Mouse (Mus musculus) forebrain, embryonic 12.5 days (tissue): ENCODE results near the gene Lck. TPM values are rescaled to one million over a fixed set of nuclear protein-coding genes. Genes with fewer than 3 reads are reported as not detected.

Experiments used
- ATAC-seq: fragments of 200-750 bp; cut with Nextera tagmentation; 2 replicates; pipeline ENCODE4 v1.8.0; 2017; ENCODE audit warnings: moderate TSS enrichment; ENCODE audit not compliant: low FRiP score
- H3K27ac ChIP-seq: fragments of 300-500 bp; sonication (generic); 2 replicates; pipeline ENCODE4 v1.5.1; 2016; ENCODE audit warnings: mild to moderate bottlenecking
- H3K27me3 ChIP-seq: fragments of 300-500 bp; sonication (generic); 2 replicates; pipeline ENCODE4 v1.6.1; 2016; ENCODE audit warnings: mild to moderate bottlenecking
- H3K36me3 ChIP-seq: fragments of 300-500 bp; sonication (generic); replicated peaks from 2 replicates; pipeline ENCODE4 v1.6.1; 2016; ENCODE audit warnings: mild to moderate bottlenecking
- H3K4me1 ChIP-seq: fragments of 300-500 bp; sonication (generic); 2 replicates; pipeline ENCODE4 v1.6.1; 2016
- H3K4me2 ChIP-seq: fragments of 300-500 bp; sonication (generic); 2 replicates; pipeline ENCODE4 v1.6.1; 2016; ENCODE audit warnings: mild to moderate bottlenecking, moderate library complexity
- H3K4me3 ChIP-seq: fragments of 300-500 bp; sonication (generic); replicated peaks from 2 replicates; pipeline ENCODE4 v1.5.1; 2016; ENCODE audit warnings: mild to moderate bottlenecking
- H3K9ac ChIP-seq: fragments of 300-500 bp; sonication (generic); 2 replicates; pipeline ENCODE4 v1.6.1; 2016; ENCODE audit warnings: mild to moderate bottlenecking
- H3K9me3 ChIP-seq: fragments of 300-500 bp; sonication (generic); 2 replicates; pipeline ENCODE4 v1.6.1; 2016
- WGBS: fragments of 180-500 bp; shearing (Covaris S2); methylation state at CpG from one replicate; pipeline ENCODE4 v1.1.7; 2016; 5-methylcytosine and 5-hydroxymethylcytosine counted together
- polyA plus RNA-seq: library from polyadenylated mRNA; unstranded; fragments of >200 nt; fragmentation: Nextera tagmentation; extraction: Ambion mirVana; gene quantifications from 2 replicates; pipeline ENCODE4 v1.2.1, GENCODE M21; 2016

The Lck gene
- polyA plus RNA-seq, 1 experiment from 2014 or later, result 9.0 TPM

GRCm38 (mm10) chr4:129610472-129610871, 37.0 kb upstream of the Lck start:
- 79% methylated on average over 4 of the region's 4 CpGs for WGBS
- Histone ChIP-seq H3K36me3 (peaks cover 42% of the 10 kb centered on the region), H3K9ac (no peak overlapping the region), H3K4me1 (peaks cover 6% of the 10 kb centered on the region), H3K4me3 (no peak overlapping the region), H3K27me3 (no peaks in the 10 kb centered on the region), H3K4me2 (no peak overlapping the region), H3K27ac (no peak overlapping the region), H3K9me3 (no peaks in the 10 kb centered on the region)
- ATAC-seq, result no peak

DNA sequence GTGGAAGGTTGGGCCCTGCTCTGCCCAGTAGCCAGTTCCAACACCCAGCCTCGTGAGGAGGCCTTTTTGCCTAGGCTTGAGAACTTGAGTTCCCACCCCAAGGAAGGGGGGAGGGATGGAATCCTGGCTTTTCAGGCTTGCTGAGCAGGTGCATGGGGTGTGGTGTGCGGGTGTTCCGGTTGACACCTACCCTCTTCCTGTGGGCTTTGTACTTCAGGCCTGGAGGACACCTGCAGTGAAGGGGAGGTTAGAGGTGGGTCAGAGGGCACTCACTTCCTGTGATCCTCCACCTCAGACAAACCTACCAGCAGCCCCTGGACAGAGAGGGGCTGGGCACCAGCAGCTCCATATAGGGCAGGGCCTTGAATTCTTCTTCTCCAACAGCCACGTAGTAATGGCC, 36.6 kb upstream of the Lck start:
- peaks cover 6% of the 10 kb centered on the region for H3K4me1 ChIP-seq
- WGBS, result 81% methylated on average over 4 of the region's 4 CpGs
- no peak for ATAC-seq
- H3K9me3 ChIP-seq, result no peaks in the 10 kb centered on the region
- no peaks in the 10 kb centered on the region for H3K27me3 ChIP-seq
- no peak overlapping the region for H3K9ac ChIP-seq
- H3K4me3 ChIP-seq, result no peak overlapping the region
- no peak overlapping the region for H3K4me2 ChIP-seq
- H3K27ac ChIP-seq, result no peak overlapping the region
- H3K36me3 ChIP-seq, result peaks cover 44% of the 10 kb centered on the region

DNA sequence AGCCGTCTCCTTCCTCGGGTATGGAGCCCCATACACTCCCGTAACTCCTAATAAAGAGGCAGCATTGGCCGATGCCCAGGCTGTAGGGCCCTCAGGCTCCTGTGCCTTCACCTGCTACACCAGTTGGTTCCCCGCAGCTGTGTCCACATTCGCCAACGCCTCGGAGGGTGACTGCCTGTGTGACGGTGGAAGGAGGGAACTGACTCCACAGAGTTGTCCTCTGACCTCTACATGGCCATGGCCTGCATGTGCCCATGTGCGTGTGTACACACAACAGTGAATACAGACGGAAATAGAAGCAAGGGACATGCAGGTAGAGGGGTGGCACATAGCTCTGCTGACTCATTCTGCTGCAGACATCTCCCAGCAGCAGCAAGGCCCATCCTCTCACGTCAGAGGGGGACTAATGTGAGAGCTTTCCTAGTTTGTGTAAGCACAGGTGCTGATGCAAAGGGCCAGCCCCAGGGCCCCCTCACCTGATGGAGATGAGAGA, 35.7 kb upstream of the Lck start:
- Histone ChIP-seq H3K36me3 (peaks cover 53% of the 10 kb centered on the region), H3K4me3 (no peak overlapping the region), H3K27me3 (no peaks in the 10 kb centered on the region), H3K4me1 (peaks cover 6% of the 10 kb centered on the region), H3K9ac (no peak overlapping the region), H3K4me2 (no peak overlapping the region), H3K27ac (no peak overlapping the region), H3K9me3 (no peaks in the 10 kb centered on the region)
- no peak for ATAC-seq
- WGBS, result 83% methylated on average over 12 of the region's 12 CpGs

DNA sequence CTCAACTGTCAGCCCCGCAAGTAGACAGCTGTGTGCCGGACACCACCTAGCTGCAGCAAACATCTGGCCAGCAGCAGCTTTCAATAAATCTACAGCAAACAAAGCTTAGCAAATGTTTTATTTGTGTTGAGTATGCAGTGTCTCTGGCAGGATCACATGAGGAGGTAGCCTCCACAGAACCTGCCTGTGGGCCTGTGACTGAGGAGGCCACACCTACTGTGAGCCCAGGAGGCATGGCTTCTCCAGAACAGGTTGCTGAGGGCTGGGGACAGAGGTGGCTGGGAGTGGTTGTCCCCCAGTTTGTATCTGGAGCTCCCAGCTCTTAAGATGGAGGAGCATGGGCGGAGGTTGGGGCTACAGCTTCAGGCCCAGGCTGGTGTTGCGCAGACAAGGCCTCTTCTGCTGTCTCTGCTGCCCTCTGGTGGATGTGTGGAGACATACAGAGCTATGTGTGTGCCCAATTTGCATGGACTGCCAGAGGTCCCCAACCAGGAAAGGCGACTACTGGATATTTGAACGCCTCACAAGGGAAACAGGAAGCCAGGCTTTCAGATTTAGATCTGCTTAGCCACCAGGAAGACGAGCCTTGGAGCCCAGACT, 35.1 kb upstream of the Lck start:
- no peak overlapping the region for H3K4me2 ChIP-seq
- H3K27me3 ChIP-seq, result no peaks in the 10 kb centered on the region
- H3K9me3 ChIP-seq, result no peaks in the 10 kb centered on the region
- 37% methylated on average over 7 of the region's 7 CpGs for WGBS
- peak; percentile 75; the same call in 1 of the 2 replicates for ATAC-seq
- no peak overlapping the region for H3K9ac ChIP-seq
- H3K4me3 ChIP-seq, result no peak overlapping the region
- H3K27ac ChIP-seq, result 0 out of 2 replicates have a peak overlapping the region, but pooled peaks have one; percentile 36
- H3K4me1 ChIP-seq, result peaks cover 6% of the 10 kb centered on the region
- peaks cover 59% of the 10 kb centered on the region for H3K36me3 ChIP-seq

- peak within 1 kb of the TSS; percentile 80 for H3K27ac ChIP-seq
- H3K4me3 ChIP-seq, result peak within 1 kb of the TSS; percentile 100
- peak within 1 kb of the TSS; percentile 94 for H3K9ac ChIP-seq
- ATAC-seq, result peak; percentile 93
- H3K4me2 ChIP-seq, result peak within 1 kb of the TSS; percentile 87
- under 1% methylated on average over 74 of the region's 74 CpGs for WGBS
- H3K36me3 ChIP-seq, result peaks cover 45% of the 10 kb centered on the region
- H3K9me3 ChIP-seq, result no peaks in the 10 kb centered on the region
- no peaks in the 10 kb centered on the region for H3K27me3 ChIP-seq
- H3K4me1 ChIP-seq, result peaks cover 30% of the 10 kb centered on the region
Measured at GRCm38 (mm10) chr4:129600233-129601158, 27.1 kb upstream of the Lck start, which contains the start of the genes Eif3i and Tmem234. TSS of gene Eif3i (minus strand) at chr4:129600648. TSS of gene Tmem234 (plus strand) at chr4:129600668.

- H3K4me1 ChIP-seq, result peaks cover 9% of the 10 kb centered on the region
- no peak overlapping the region for H3K4me3 ChIP-seq
- H3K36me3 ChIP-seq, result peaks cover 41% of the 10 kb centered on the region
- WGBS, result 87% methylated on average over 4 of the region's 4 CpGs
- H3K4me2 ChIP-seq, result no peak overlapping the region
- no peak overlapping the region for H3K27ac ChIP-seq
- H3K9me3 ChIP-seq, result no peaks in the 10 kb centered on the region
- no peak overlapping the region for H3K9ac ChIP-seq
- no peak for ATAC-seq
- no peaks in the 10 kb centered on the region for H3K27me3 ChIP-seq
Measured at GRCm38 (mm10) chr4:129588865-129589264, 15.4 kb upstream of the Lck start.

DNA sequence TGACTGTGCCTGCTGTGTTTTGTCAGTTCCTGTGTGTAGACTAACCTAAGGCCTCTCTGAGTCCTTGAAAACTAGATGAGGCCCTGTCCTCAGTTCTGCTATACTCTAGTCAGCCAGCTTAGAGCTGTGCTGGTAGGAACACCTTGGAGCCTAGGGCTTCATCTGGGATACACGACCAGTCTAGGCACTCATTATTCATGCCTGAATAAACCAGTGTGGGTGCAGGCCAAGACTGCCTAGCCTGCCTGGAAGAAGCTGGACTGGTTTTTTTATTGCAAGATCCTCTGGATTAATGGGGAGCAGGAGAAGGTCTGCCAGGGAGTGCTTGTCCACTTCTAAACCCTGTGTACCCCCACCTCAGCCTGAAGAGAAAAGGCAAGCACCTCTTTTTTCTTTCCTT, 13.5 kb upstream of the Lck start:
- Histone ChIP-seq H3K4me3 (no peak overlapping the region), H3K4me2 (no peak overlapping the region), H3K9ac (no peak overlapping the region), H3K36me3 (peaks cover 21% of the 10 kb centered on the region), H3K27ac (no peak overlapping the region), H3K9me3 (no peaks in the 10 kb centered on the region), H3K27me3 (no peaks in the 10 kb centered on the region), H3K4me1 (peaks cover 9% of the 10 kb centered on the region)
- no peak for ATAC-seq
- WGBS, result 26% methylated on average over 1 of the region's 1 CpGs

- no peaks in the 10 kb centered on the region for H3K9me3 ChIP-seq
- H3K4me2 ChIP-seq, result no peak overlapping the region
- H3K4me3 ChIP-seq, result no peak overlapping the region
- H3K9ac ChIP-seq, result no peak overlapping the region
- H3K27me3 ChIP-seq, result no peaks in the 10 kb centered on the region
- WGBS, result 84% methylated on average over 9 of the region's 9 CpGs
- peaks cover 9% of the 10 kb centered on the region for H3K4me1 ChIP-seq
- H3K27ac ChIP-seq, result no peak overlapping the region
- H3K36me3 ChIP-seq, result peaks cover 10% of the 10 kb centered on the region
- no peak for ATAC-seq
Measured at GRCm38 (mm10) chr4:129585773-129586172, 12.3 kb upstream of the Lck start.

DNA sequence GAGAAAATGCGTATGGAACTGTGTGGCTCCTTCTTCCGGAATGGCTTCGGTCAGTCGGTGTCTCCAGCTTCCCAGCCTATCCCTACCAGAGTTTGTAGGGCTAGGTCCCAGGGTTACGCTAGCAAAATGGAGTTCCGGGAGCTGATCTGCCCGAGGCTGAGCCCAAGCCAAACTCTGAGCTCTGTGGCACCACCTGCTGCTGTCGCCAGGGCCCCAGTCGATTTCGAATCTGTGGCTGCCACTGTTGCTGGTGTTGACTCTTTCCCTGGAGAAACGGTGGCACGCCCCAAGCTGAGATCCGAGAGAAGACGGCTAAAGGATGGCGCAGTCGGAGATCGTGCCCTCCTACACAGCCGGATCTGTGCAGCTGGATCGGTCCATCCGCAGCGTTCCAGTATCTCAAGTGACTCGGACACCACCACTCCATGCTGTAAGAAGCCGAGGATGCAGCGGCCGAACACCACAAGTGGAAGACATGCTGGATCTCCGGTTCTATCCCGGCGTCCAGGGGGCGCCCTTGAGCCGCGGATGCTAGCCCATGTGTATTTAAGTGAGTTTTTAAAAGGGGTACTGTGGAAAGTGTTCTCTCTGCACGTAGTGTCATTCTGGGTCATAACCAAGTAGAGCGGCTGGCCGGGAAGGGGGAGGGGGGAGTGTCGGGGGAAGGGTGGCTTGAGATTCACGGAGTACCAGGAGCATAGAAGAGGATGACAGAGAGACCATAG, 11.6 kb upstream of the Lck start:
- Histone ChIP-seq H3K9me3 (no peaks in the 10 kb centered on the region), H3K4me1 (peaks cover 9% of the 10 kb centered on the region), H3K27me3 (no peaks in the 10 kb centered on the region), H3K36me3 (peaks cover 2% of the 10 kb centered on the region; the same call in 1 of the 2 replicates), H3K4me3 (peak overlapping the region; percentile 44), H3K4me2 (peak overlapping the region; percentile 68), H3K27ac (no peak overlapping the region), H3K9ac (peak overlapping the region; percentile 59)
- peak; percentile 58 for ATAC-seq
- whole genome bisulfite sequencing, result 3% methylated on average over 36 of the region's 36 CpGs

DNA sequence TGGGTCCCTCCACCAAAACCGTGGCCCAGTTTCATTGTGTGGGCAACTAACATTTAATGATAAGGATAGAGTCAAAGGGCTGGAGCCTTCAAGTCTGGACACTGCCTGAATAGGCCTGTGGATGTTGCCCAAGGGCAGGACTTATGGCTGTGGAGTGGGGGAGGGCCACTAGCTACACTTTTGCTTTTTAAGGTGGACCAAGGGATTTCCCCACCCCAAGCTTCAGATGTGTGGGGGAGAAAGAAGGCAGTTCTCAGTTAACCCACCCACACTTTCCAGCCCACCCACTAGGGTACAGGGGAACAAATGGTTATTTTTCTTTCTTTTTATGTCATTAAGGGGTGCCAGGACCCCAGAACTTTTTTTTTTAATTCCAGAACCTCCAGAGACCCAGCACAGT, 10.9 kb upstream of the Lck start:
- no peak for ATAC-seq
- Histone ChIP-seq H3K4me2 (peak overlapping the region; percentile 68), H3K9me3 (no peaks in the 10 kb centered on the region), H3K27me3 (no peaks in the 10 kb centered on the region), H3K36me3 (no peaks in the 10 kb centered on the region), H3K27ac (no peak overlapping the region), H3K9ac (no peak overlapping the region), H3K4me1 (peaks cover 9% of the 10 kb centered on the region), H3K4me3 (peak overlapping the region; percentile 44; the same call in 1 of the 2 replicates)
- WGBS, result 60% methylated on average over 1 of the region's 1 CpGs

GRCm38 (mm10) chr4:129582251-129582650, 8.8 kb upstream of the Lck start:
- no peaks in the 10 kb centered on the region for H3K36me3 ChIP-seq
- 87% methylated on average over 1 of the region's 1 CpGs for WGBS
- H3K4me3 ChIP-seq, result no peak overlapping the region
- H3K4me1 ChIP-seq, result peaks cover 11% of the 10 kb centered on the region
- no peaks in the 10 kb centered on the region for H3K27me3 ChIP-seq
- H3K9ac ChIP-seq, result no peak overlapping the region
- no peak overlapping the region for H3K27ac ChIP-seq
- H3K9me3 ChIP-seq, result no peaks in the 10 kb centered on the region
- no peak overlapping the region for H3K4me2 ChIP-seq
- no peak for ATAC-seq

DNA sequence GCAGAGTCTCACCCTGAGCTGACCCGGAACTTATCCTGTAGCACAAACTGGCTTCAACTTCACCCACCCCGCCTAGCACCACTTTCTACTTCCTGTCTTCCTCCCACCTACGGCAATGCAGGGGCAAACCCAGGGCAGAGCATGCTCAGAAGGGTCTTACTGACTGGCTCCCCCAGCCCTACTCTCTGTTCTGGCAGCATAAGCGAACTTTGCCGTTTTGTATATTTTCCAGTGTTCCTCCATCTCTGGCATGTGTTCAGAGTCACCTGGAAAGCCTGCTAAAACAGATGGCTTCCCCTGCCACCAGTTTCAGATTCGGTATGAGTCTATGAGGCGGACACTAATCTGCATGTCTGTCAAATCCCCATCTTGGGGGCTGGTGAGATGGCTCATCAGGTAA, 6.9 kb upstream of the Lck start:
- WGBS, result 85% methylated on average over 7 of the region's 7 CpGs
- Histone ChIP-seq H3K9ac (no peak overlapping the region), H3K9me3 (no peaks in the 10 kb centered on the region), H3K4me1 (peaks cover 16% of the 10 kb centered on the region), H3K27me3 (no peaks in the 10 kb centered on the region), H3K4me2 (no peak overlapping the region), H3K36me3 (no peaks in the 10 kb centered on the region), H3K27ac (no peak overlapping the region), H3K4me3 (no peak overlapping the region)
- no peak for ATAC-seq
